Comparison of ENCODE assay signal across 8 mouse cellular contexts in genomic region chr8:57410473-57410863, GRCm38 (mm10). TPM values are rescaled to one million over a fixed set of nuclear protein-coding genes. Genes with fewer than 3 reads are reported as not detected.
DNase-seq lines count a peak whose midpoint lies in the region; ATAC-seq and TF ChIP-seq lines count a peak whose summit lies in the region.

No protein-coding gene starts in this region.

- no peak for TF ChIP-seq CTCF in kidney, postnatal 0 days (IDR thresholded peaks at IDR 0.05; ENCODE audit: low read depth)
- no peak for TF ChIP-seq CTCF in lung, adult 2 months (IDR thresholded peaks at IDR 0.05; ENCODE audit: insufficient read depth, low read length)

- H3K27ac ChIP-seq in lung, embryonic 15.5 days, result no peak overlapping the region
- 0 out of 2 replicates have a peak overlapping the region, but pooled peaks have one; percentile 52 for H3K27ac ChIP-seq in forebrain, embryonic 14.5 days (ENCODE audit: low read depth, low read length)
- H3K27ac ChIP-seq in kidney, postnatal 0 days, result no peak overlapping the region
- H3K27ac ChIP-seq in stomach, embryonic 14.5 days (ENCODE audit: low read length), result no peak overlapping the region; the same call in 1 of the 2 replicates

- no peak for TF ChIP-seq POLR2A in lung, adult 2 months (IDR thresholded peaks at IDR 0.05; ENCODE audit: borderline replicate concordance, extremely low read depth, low read depth, low read length)

- intact Hi-C loops in gastrocnemius, postnatal 36 days (cut with DNase I), result no loop called here

- H3K9ac ChIP-seq in lung, embryonic 15.5 days, result no peak overlapping the region
- peak overlapping the region; percentile 37; the same call in 1 of the 2 replicates for H3K9ac ChIP-seq in forebrain, embryonic 14.5 days (ENCODE audit: low read length)
- H3K9ac ChIP-seq in kidney, postnatal 0 days (ENCODE audit: low read depth, low read length), result no peak overlapping the region
- H3K9ac ChIP-seq in stomach, embryonic 14.5 days (replicated peaks; ENCODE audit: low read depth, low read length), result no peak overlapping the region

- 13% methylated on average over 16 of the region's 16 CpGs for WGBS in lung, embryonic 15.5 days
- WGBS in forebrain, embryonic 14.5 days, result 2% methylated on average over 16 of the region's 16 CpGs
- WGBS in kidney, postnatal 0 days, result 9% methylated on average over 16 of the region's 16 CpGs
- 8% methylated on average over 16 of the region's 16 CpGs for WGBS in stomach, embryonic 14.5 days
- 25% methylated on average over 16 of the region's 16 CpGs for WGBS in lung, adult 2 months

- H3K9me3 ChIP-seq in lung, embryonic 15.5 days, result no peaks in the 10 kb centered on the region
- no peaks in the 10 kb centered on the region for H3K9me3 ChIP-seq in forebrain, embryonic 14.5 days (replicated peaks; ENCODE audit: control insufficient read depth, low read length)
- no peaks in the 10 kb centered on the region for H3K9me3 ChIP-seq in kidney, postnatal 0 days (replicated peaks; ENCODE audit: low read length)
- H3K9me3 ChIP-seq in stomach, embryonic 14.5 days (ENCODE audit: control insufficient read depth, low read depth, low read length), result no peaks in the 10 kb centered on the region

- H3K4me1 ChIP-seq in lung, embryonic 15.5 days, result no peaks in the 10 kb centered on the region
- peaks cover 9% of the 10 kb centered on the region for H3K4me1 ChIP-seq in forebrain, embryonic 14.5 days (ENCODE audit: control insufficient read depth, insufficient read depth, low read length)
- H3K4me1 ChIP-seq in kidney, postnatal 0 days (replicated peaks; ENCODE audit: insufficient read depth, low read length), result no peaks in the 10 kb centered on the region
- H3K4me1 ChIP-seq in stomach, embryonic 14.5 days (ENCODE audit: control insufficient read depth, insufficient read depth, low read length), result peaks cover 6% of the 10 kb centered on the region; the same call in 1 of the 2 replicates
- H3K4me1 ChIP-seq in lung, adult 2 months (ENCODE audit: control insufficient read depth, insufficient read depth, low read length), result no peaks in the 10 kb centered on the region; the same call in 1 of the 2 replicates

- H3K36me3 ChIP-seq in lung, embryonic 15.5 days, result no peaks in the 10 kb centered on the region
- H3K36me3 ChIP-seq in forebrain, embryonic 14.5 days (ENCODE audit: control insufficient read depth, insufficient read depth, low read length), result no peaks in the 10 kb centered on the region
- H3K36me3 ChIP-seq in kidney, postnatal 0 days (ENCODE audit: insufficient read depth, low read length), result no peaks in the 10 kb centered on the region
- no peaks in the 10 kb centered on the region for H3K36me3 ChIP-seq in stomach, embryonic 14.5 days (ENCODE audit: control insufficient read depth, insufficient read depth, low read length)

- DNase-seq in lung, postnatal 10 days, result no peak
- peak; percentile 90 for DNase-seq in forebrain, embryonic 14.5 days (ENCODE audit: low spot score)
- peak; percentile 37 for DNase-seq in kidney, postnatal 0 days (ENCODE audit: low spot score)
- DNase-seq in ovary, postnatal 36 days (ENCODE audit: low spot score), result no peak
- DNase-seq in lung, adult 2 months, result no peak
- no peak for DNase-seq in gastrocnemius, postnatal 36 days

- H3K4me3 ChIP-seq in lung, embryonic 15.5 days, result no peak overlapping the region
- H3K4me3 ChIP-seq in forebrain, embryonic 14.5 days (ENCODE audit: low read depth, low read length), result peak overlapping the region; percentile 14; the same call in 1 of the 2 replicates
- H3K4me3 ChIP-seq in kidney, postnatal 0 days (replicated peaks; ENCODE audit: low read depth, low read length), result no peak overlapping the region
- no peak overlapping the region for H3K4me3 ChIP-seq in stomach, embryonic 14.5 days (ENCODE audit: low read depth, low read length)
- H3K4me3 ChIP-seq in lung, adult 2 months (replicated peaks; ENCODE audit: extremely low read depth, low read depth, low read length), result no peak overlapping the region

- ATAC-seq in lung, embryonic 15.5 days (ENCODE audit: borderline replicate concordance, extremely low read depth, low FRiP score, low TSS enrichment), result no peak
- ATAC-seq in forebrain, embryonic 14.5 days, result peak; percentile 91
- no peak for ATAC-seq in kidney, postnatal 0 days (replicated peaks; ENCODE audit: low FRiP score, low read depth)
- no peak; the same call in 1 of the 2 replicates for ATAC-seq in stomach, embryonic 14.5 days (ENCODE audit: insufficient number of reproducible peaks, insufficient read depth, low FRiP score, low read depth)

- peaks cover 24% of the 10 kb centered on the region for H3K27me3 ChIP-seq in lung, embryonic 15.5 days
- H3K27me3 ChIP-seq in forebrain, embryonic 14.5 days (replicated peaks; ENCODE audit: control insufficient read depth, insufficient read depth, low read length), result no peaks in the 10 kb centered on the region
- 0 out of 2 replicates have a peak, but pooled peaks cover 6% of the 10 kb centered on the region for H3K27me3 ChIP-seq in kidney, postnatal 0 days (ENCODE audit: insufficient read depth, low read length)
- no peaks in the 10 kb centered on the region for H3K27me3 ChIP-seq in stomach, embryonic 14.5 days (ENCODE audit: control insufficient read depth, insufficient read depth, low read length)

- peak overlapping the region; percentile 19; the same call in 1 of the 2 replicates for H3K4me2 ChIP-seq in lung, embryonic 15.5 days
- peak overlapping the region; percentile 51 for H3K4me2 ChIP-seq in forebrain, embryonic 14.5 days (ENCODE audit: low read length)
- H3K4me2 ChIP-seq in kidney, postnatal 0 days (ENCODE audit: low read length), result peak overlapping the region; percentile 37
- H3K4me2 ChIP-seq in stomach, embryonic 14.5 days (replicated peaks; ENCODE audit: low read depth, low read length), result peak overlapping the region; percentile 33

RNA-seq across cellular contexts. Expression of gene Scrg1, which starts 45.3 kb away (rescaled TPM):
- polyA plus RNA-seq in lung, embryonic 15.5 days (2015; fragmentation: Nextera tagmentation; extraction: Ambion mirVana), result 0.97 and 1.8 TPM in 2 replicates
- 6.9 and 10.1 TPM in 2 replicates for polyA plus RNA-seq in forebrain, embryonic 14.5 days (2014; fragmentation: Nextera tagmentation; extraction: Ambion mirVana)
- not detected in 2 replicates for polyA plus RNA-seq in kidney, postnatal 0 days (2015; fragmentation: Nextera tagmentation; extraction: Ambion mirVana)
- 0.64 and 0.91 TPM in 2 replicates for polyA plus RNA-seq in stomach, embryonic 14.5 days (2014; fragmentation: Nextera tagmentation; extraction: Ambion mirVana)
- 0.64 and 0.68 TPM in 2 replicates for polyA plus RNA-seq in lung, adult 2 months (2012; rRNA removed)
- total RNA-seq in gastrocnemius, postnatal 36 days (2021), result not detected

Comparison
In these comparisons a context has a peak if more than half of its experiments do, and no peak if none do; other contexts are left out.
1. DNase-seq: peak in forebrain, embryonic 14.5 days (single experiment) and kidney, postnatal 0 days (single experiment); none in lung, postnatal 10 days (single experiment), ovary, postnatal 36 days (single experiment), lung, adult 2 months (single experiment) and gastrocnemius, postnatal 36 days (0 of 2).
2. Peak in every context shown above with its lines, with median percentiles within 50 percentile points of each other: H3K4me2 ChIP-seq.